Mouse (Mus musculus) thymus, postnatal 14 days (tissue): Measurements from ENCODE around the gene Thada.
A peak's percentile ranks its signal among the peaks of the same experiment; 100 is the strongest.

Experiments
- DNase-seq: peaks from one replicate; pipeline ENCODE4 v3.0.0; 2021

The Thada gene

GRCm38 (mm10) chr17:84282388-84283280, 183.4 kb downstream of the Thada start:
- no peak for DNase-seq

GRCm38 (mm10) chr17:84279001-84279400, 187.0 kb downstream of the Thada start:
- DNase-seq = no peak

GRCm38 (mm10) chr17:84278193-84278953, 187.6 kb downstream of the Thada start:
- no peak for DNase-seq

- DNase-seq = no peak
Observed at GRCm38 (mm10) chr17:84274999-84275398, 191.0 kb downstream of the Thada start.

- no peak for DNase-seq
Observed at GRCm38 (mm10) chr17:84274163-84274562, 191.8 kb downstream of the Thada start.

- peak; percentile 35 for DNase-seq
Observed at GRCm38 (mm10) chr17:84272557-84273261, 193.3 kb downstream of the Thada start.

GRCm38 (mm10) chr17:84271566-84272202, 194.3 kb downstream of the Thada start:
- DNase-seq = no peak

- no peak for DNase-seq
Observed at GRCm38 (mm10) chr17:84269722-84270121, 196.3 kb downstream of the Thada start.

- peak; percentile 29 for DNase-seq
Observed at GRCm38 (mm10) chr17:84268450-84268849, 197.6 kb downstream of the Thada start.

GRCm38 (mm10) chr17:84267456-84268074, 198.4 kb downstream of the Thada start:
- DNase-seq = no peak

GRCm38 (mm10) chr17:84266161-84266948, 199.7 kb downstream of the Thada start:
- DNase-seq = no peak

- DNase-seq = no peak
Observed at GRCm38 (mm10) chr17:84265480-84266130, 200.4 kb downstream of the Thada start.

GRCm38 (mm10) chr17:84264305-84264704, 201.7 kb downstream of the Thada start:
- DNase-seq = no peak

GRCm38 (mm10) chr17:84263591-84263990, 202.4 kb downstream of the Thada start:
- DNase-seq = no peak

GRCm38 (mm10) chr17:84262325-84262979, 203.6 kb downstream of the Thada start:
- no peak for DNase-seq

- no peak for DNase-seq
Observed at GRCm38 (mm10) chr17:84261010-84261409, 205.0 kb downstream of the Thada start.

- DNase-seq = no peak
Observed at GRCm38 (mm10) chr17:84260226-84260625, 205.8 kb downstream of the Thada start.

GRCm38 (mm10) chr17:84258638-84259261, 207.3 kb downstream of the Thada start:
- no peak for DNase-seq

GRCm38 (mm10) chr17:84257927-84258532, 208.0 kb downstream of the Thada start:
- no peak for DNase-seq
